Mouse (Mus musculus) embryonic fibroblast, embryonic 13.5 days (primary cell): ENCODE measurements at regions not wholly inside any gene's neighbourhood (a gene's known extent, or its start where the extent isn't known, plus 50 kb on each side); places are given as distances from the start of the nearest gene placed in this dataset.

Source experiments
- H3K27ac ChIP-seq: 2 replicates; pipeline ENCODE4 v1.5.1; 2012; ENCODE audit warnings: low read length, control low read depth, inconsistent platforms; ENCODE audit not compliant: insufficient read depth
- H3K4me1 ChIP-seq: 2 replicates; pipeline ENCODE4 v1.6.1; 2011; ENCODE audit warnings: low read length; ENCODE audit not compliant: control insufficient read depth, insufficient read depth
- H3K4me3 ChIP-seq: 2 replicates; pipeline ENCODE4 v1.5.1; 2011; ENCODE audit warnings: mild to moderate bottlenecking, control low read depth, low read length; ENCODE audit not compliant: insufficient read depth
- CTCF ChIP-seq: IDR thresholded peaks from 2 replicates; pipeline ENCODE4 v1.5.1; 2011; ENCODE audit warnings: mild to moderate bottlenecking, control low read depth, low read length, moderate library complexity, borderline replicate concordance; ENCODE audit not compliant: insufficient read depth
- POLR2A ChIP-seq: IDR thresholded peaks from 2 replicates; pipeline ENCODE4 v1.6.1; 2011; ENCODE audit warnings: low read depth, mild to moderate bottlenecking, control low read depth, low read length, moderate library complexity

GRCm38 (mm10) chr13:25774586-25775182 is 504.4 kb upstream of the Nrsn1 start:
- Histone ChIP-seq H3K4me1 (no peaks in the 10 kb centered on the region), H3K27ac (no peak overlapping the region), H3K4me3 (no peak overlapping the region)
- TF ChIP-seq CTCF (no peak), POLR2A (no peak)

DNA sequence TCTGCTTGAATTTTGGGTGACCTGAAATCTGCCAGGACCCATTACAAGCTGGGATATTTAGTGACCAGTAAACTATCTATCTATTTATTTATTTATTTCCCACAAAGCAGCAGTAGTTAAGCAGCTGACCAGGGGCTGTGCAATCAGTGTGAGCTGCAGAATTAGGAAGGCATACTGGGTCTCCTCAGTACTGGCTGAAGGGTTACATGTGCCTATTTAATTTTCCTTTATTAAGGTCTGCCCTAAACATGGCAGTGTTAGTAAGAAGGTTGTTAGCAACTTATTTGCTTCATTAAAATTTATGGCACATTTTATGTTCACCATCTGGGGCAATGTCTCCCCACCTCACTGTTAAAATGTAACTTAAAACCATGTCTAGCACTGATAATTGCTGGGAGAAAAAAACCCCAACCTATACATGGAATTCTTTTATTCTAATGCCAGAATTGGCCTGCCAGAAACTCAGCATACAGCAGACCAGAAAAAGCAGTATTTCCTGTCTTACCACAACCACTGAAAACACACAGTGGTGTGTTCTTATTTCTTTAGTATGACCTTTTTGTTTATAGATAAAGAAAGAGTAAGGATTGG is 484.3 kb upstream of the Nrsn1 start:
- no peak for TF ChIP-seq CTCF
- TF ChIP-seq POLR2A: no peak
- Histone ChIP-seq H3K27ac (no peak overlapping the region), H3K4me3 (no peak overlapping the region), H3K4me1 (no peaks in the 10 kb centered on the region)

- H3K4me1 ChIP-seq: no peaks in the 10 kb centered on the region; the same call in 1 of the 2 replicates
- no peak overlapping the region for H3K27ac ChIP-seq
- no peak overlapping the region for H3K4me3 ChIP-seq
- TF ChIP-seq POLR2A (no peak), CTCF (no peak)
Measured at GRCm38 (mm10) chr13:25751409-25751777, 481.1 kb upstream of the Nrsn1 start.

DNA sequence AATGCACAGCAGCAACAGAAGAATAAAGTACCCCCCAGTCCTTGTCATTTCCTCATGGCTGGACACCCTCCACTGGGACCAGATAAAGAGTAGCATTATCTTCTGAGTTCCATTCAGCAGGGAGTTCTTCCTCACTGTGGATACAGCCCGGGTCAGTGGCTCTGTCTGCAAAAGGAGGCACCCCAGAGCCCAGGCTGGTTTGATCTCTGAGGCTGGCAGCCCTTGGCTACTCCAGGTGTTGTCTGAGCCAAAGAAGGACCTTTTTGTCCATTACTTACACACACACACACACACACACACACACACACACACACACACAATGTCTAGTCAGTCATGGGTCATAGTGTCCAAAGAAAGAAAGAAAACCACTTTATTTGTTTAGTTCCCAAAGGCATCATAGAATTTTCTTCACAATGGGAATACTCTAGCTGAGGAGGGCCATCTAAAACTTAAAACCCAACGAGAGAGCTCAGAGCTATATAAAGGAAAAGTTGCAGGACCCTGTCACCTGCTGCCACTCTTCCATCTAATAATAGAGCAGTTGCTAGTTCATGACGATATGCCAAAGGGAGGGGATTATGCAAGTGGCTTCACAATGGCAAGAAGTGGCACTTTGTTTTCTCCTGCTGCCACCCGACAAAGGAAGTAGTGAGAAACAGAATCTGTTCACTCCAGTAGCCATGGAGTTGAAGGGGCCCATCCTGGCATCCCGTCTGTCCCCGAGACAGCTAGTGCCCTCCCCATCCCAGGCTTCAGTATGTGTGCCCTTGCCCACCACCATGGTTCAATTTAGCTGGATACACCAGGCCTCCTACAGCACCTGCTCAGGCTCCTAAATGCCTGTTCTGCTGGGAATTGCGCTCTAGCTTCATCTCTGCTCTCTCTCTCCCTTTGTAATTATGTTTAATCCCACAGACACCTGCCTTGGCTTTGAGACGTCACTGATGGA is 480.4 kb upstream of the Nrsn1 start:
- no peak overlapping the region for H3K27ac ChIP-seq
- TF ChIP-seq CTCF: no peak
- H3K4me3 ChIP-seq: no peak overlapping the region
- H3K4me1 ChIP-seq: no peaks in the 10 kb centered on the region; the same call in 1 of the 2 replicates

DNA sequence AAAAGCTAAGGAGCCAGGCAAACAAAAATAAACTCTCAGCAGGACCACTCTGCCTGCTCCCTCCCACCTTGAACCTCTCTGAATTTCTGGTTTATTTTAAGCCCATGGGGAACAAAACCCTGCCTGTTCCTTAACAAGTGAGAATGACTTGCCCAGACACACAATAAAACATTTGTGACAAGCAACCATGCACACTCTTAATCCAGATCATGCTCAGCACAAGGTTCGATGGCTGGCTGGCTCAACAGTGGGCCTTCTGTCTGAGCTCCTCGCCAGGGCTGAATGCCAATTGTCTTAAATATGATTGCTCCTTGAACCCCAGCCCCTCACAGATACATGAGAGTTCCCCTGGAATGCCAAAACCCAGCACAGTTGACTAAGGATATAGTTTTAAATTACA is 468.3 kb upstream of the Nrsn1 start:
- Histone ChIP-seq H3K27ac (no peak overlapping the region), H3K4me1 (no peaks in the 10 kb centered on the region; the same call in 1 of the 2 replicates)
- TF ChIP-seq CTCF (no peak), POLR2A (no peak)

GRCm38 (mm10) chr13:25729327-25729892 is 459.1 kb upstream of the Nrsn1 start:
- Histone ChIP-seq H3K4me1 (no peaks in the 10 kb centered on the region), H3K27ac (no peak overlapping the region), H3K4me3 (no peak overlapping the region)
- TF ChIP-seq POLR2A: no peak

More for the DNA sequence above, 468.3 kb upstream of the Nrsn1 start:
- H3K4me3 ChIP-seq: no peak overlapping the region

DNA sequence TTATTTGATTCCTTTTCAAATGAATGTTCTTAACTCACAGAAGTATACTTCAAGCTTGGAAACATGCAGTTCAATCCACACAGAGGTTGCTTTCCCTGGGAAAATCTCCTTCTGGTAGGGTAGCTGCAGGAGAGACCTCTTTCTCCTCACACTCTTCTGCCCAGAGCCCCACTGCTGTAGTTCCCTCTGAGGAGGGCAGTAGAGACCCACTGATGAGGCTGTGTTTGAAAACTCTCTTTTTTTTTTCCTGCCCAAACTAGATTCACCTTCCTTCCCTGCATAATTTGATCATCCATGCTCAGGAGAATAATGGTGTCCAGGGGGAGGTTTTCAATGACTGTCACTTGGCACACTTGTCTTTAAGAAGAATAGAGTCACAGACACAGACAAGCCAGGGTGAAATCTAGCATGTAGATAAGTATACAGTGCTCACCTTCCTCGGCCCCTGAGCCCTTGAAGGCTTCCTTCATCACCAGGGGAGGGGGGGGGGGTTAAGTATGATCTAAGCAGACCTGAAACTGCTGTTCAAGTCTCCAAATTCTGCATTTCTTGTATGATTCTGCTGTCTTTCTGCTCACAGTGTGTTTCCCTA is 457.3 kb upstream of the Nrsn1 start:
- Histone ChIP-seq H3K4me1 (no peaks in the 10 kb centered on the region), H3K4me3 (no peak overlapping the region), H3K27ac (no peak overlapping the region)
- TF ChIP-seq CTCF: no peak
- no peak for TF ChIP-seq POLR2A

DNA sequence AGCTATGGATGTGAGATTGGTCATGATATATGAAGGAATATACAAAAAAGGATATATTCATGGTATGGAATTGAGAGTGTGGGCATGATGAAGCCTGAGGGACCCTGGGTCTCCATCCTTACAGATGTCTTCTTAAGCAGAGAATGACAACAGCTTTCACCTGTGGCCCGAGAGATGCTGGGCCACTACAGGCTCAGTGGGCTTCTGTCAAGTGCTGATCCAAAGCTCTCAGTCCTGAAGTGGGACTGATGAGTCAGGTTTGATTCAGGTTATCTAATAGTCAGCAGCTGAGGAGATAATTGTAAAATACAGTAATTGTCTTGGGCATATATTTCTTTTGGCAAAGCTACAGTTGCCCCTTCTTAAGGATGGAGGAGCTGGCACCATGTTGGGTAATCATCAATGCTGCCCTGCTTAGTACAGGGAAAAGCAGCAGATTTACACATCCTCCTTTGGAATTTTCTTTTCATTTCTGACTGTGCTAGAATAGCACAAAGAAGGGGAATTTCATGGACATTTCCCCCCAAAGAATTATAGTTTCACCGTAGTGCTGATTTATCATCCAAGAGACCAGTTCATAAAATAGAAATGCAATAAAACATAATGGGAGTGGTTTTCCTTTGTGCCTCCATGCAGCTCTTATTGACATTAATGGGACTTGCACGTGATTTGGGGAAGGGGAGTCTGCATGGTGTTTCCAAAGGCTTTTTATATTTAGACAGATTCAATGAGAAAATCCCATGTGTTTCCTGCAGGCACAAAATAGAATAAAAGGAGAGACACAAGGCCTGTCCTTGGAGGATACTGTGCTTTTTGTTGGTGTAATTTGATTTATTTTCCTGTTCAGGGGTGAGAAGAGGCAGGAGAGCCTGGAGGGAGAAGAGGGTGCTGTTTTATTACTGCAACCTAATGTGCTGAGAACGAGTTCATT is 452.6 kb upstream of the Nrsn1 start:
- H3K4me3 ChIP-seq: no peak overlapping the region
- no peak overlapping the region for H3K27ac ChIP-seq
- TF ChIP-seq CTCF (no peak), POLR2A (no peak)
- no peaks in the 10 kb centered on the region for H3K4me1 ChIP-seq

DNA sequence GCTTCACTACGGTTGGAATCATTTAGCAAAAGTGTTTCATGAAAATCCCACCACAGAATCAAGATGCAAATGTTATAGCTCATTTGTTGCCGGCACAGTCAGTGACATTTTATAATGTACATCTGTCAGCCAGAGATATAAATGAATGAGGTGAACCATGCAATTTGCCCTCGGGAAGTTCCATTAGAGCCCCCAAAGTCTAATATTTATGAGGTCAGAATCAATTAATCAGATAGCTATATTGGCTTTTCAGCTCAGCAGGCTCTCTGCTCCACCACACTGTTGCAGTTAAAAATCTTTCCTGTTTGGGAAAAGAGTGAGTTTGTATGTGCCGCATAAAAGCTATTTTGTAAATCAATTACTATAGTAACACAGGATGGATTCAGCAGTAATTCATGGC is 430.7 kb upstream of the Nrsn1 start:
- Histone ChIP-seq H3K4me3 (no peak overlapping the region), H3K27ac (no peak overlapping the region), H3K4me1 (no peaks in the 10 kb centered on the region)
- TF ChIP-seq POLR2A (no peak), CTCF (no peak)
